Mouse (Mus musculus) liver, embryonic 14.5 days (tissue): ENCODE measurements around the gene Ears2. TPM values are rescaled to one million over a fixed set of nuclear protein-coding genes. Genes with fewer than 3 reads are reported as not detected.
A peak's percentile ranks its signal among the peaks of the same experiment; 100 is the strongest.

Experiments
- ATAC-seq: fragments of 200-750 bp; cut with Nextera tagmentation; 2 replicates; pipeline ENCODE4 v1.8.0; 2017; ENCODE audit warnings: moderate number of reproducible peaks, mild to moderate bottlenecking, moderate library complexity; ENCODE audit not compliant: insufficient read depth
- DNase-seq, 3 experiments: peaks; one replicate each; pipeline ENCODE4 v3.0.0-alpha.2; 2012 to 2013; ENCODE audit warnings: low read depth in 3 of 3, low spot score in 3 of 3
- H3K27ac ChIP-seq: fragments of 300-500 bp; sonication (generic); 2 replicates; pipeline ENCODE4 v1.5.1; 2014; ENCODE audit warnings: moderate library complexity, mild to moderate bottlenecking, control low read depth, inconsistent platforms
- H3K27me3 ChIP-seq: fragments of 300-500 bp; sonication (generic); 2 replicates; pipeline ENCODE4 v1.6.1; 2014; ENCODE audit warnings: mild to moderate bottlenecking, low read length, moderate library complexity; ENCODE audit not compliant: control insufficient read depth, insufficient read depth
- H3K36me3 ChIP-seq: fragments of 300-500 bp; sonication (generic); replicated peaks from 2 replicates; pipeline ENCODE4 v1.6.1; 2014; ENCODE audit warnings: low read depth; ENCODE audit not compliant: control insufficient read depth, insufficient read depth
- H3K4me1 ChIP-seq, 2 experiments: fragments of 200-500 bp in 1 of 2; fragments of 300-500 bp in 1 of 2; sonication (generic) in 1 of 2; replicated peaks; 2 replicates each; pipeline ENCODE4 v1.6.1; 2012 to 2014; ENCODE audit warnings: antibody characterized with exemption in 1 of 2, inconsistent platforms in 1 of 2, low read length in 1 of 2; ENCODE audit not compliant: control insufficient read depth in 2 of 2, insufficient read depth in 2 of 2
- H3K4me2 ChIP-seq: fragments of 300-500 bp; sonication (generic); 2 replicates; pipeline ENCODE4 v1.6.1; 2014; ENCODE audit warnings: low read depth, mild to moderate bottlenecking, control low read depth, moderate library complexity
- H3K4me3 ChIP-seq, 2 experiments: fragments of 200-500 bp in 1 of 2; fragments of 300-500 bp in 1 of 2; sonication (generic) in 1 of 2; 2 replicates each; pipeline ENCODE4 v1.5.1; 2012 to 2014; ENCODE audit warnings: low read depth in 2 of 2, low read length in 2 of 2, mild to moderate bottlenecking in 2 of 2, control low read depth in 1 of 2, inconsistent platforms in 1 of 2, moderate library complexity in 1 of 2; ENCODE audit not compliant: insufficient read depth in 1 of 2
- H3K9ac ChIP-seq: fragments of 300-500 bp; sonication (generic); replicated peaks from 2 replicates; pipeline ENCODE4 v1.6.1; 2014; ENCODE audit warnings: mild to moderate bottlenecking, control low read depth, moderate library complexity
- H3K9me3 ChIP-seq: fragments of 300-500 bp; sonication (generic); 2 replicates; pipeline ENCODE4 v1.6.1; 2016; ENCODE audit warnings: low read length, mixed read lengths; ENCODE audit not compliant: control insufficient read depth
- CTCF ChIP-seq: IDR thresholded peaks from 2 replicates; pipeline ENCODE4 v1.5.1; 2016; ENCODE audit warnings: antibody characterized with exemption, low read depth, control low read depth
- EP300 ChIP-seq: IDR thresholded peaks from 2 replicates; pipeline ENCODE4 v1.6.1; 2016; ENCODE audit warnings: antibody characterized with exemption, low read depth
- WGBS: fragments of 180-500 bp; shearing (Covaris S2); extraction: QIAGEN DNeasy Blood & Tissue Kit; methylation state at CpG from one replicate; pipeline ENCODE4 v1.1.7; 2014; ENCODE audit not compliant: insufficient replicate concordance; 5-methylcytosine and 5-hydroxymethylcytosine counted together
- polyA plus RNA-seq, 2 experiments: library from polyadenylated mRNA; depleted of rRNA in 1 of 2; stranded (reverse) in 1 of 2; unstranded in 1 of 2; fragments of >200 nt; fragmentation: Nextera tagmentation in 1 of 2; extraction: Ambion mirVana in 1 of 2; gene quantifications; 2 replicates each; pipeline versions ENCODE4 v1.2.1 to v1.2.3; 2012 to 2014

Ears2 gene
- polyA plus RNA-seq, 2 experiments, result 3.7 to 6.9 TPM

- TF ChIP-seq EP300, result peak; percentile 33; the same call in 1 of the 2 replicates
- no peak for TF ChIP-seq CTCF
- peaks cover 46% of the 10 kb centered on the region for H3K36me3 ChIP-seq
- no peak overlapping the region for H3K4me2 ChIP-seq
- peaks cover 0 to 5% of the 10 kb centered on the region in 2 experiments; a peak in 3 of 4 replicates for H3K4me1 ChIP-seq
- ATAC-seq (peak; percentile 62; the same call in 1 of the 2 replicates), DNase-seq (no peak)
- no peaks in the 10 kb centered on the region for H3K27me3 ChIP-seq
- H3K9me3 ChIP-seq, result no peaks in the 10 kb centered on the region
- H3K4me3 ChIP-seq, result no peak overlapping the region
- H3K27ac ChIP-seq, result no peak overlapping the region
- 39% methylated on average over 3 of the region's 3 CpGs for WGBS
- no peak overlapping the region for H3K9ac ChIP-seq
These were observed 7.3 kb upstream of the Ears2 start for GRCm38 (mm10) chr7:122074374-122074773.

DNA sequence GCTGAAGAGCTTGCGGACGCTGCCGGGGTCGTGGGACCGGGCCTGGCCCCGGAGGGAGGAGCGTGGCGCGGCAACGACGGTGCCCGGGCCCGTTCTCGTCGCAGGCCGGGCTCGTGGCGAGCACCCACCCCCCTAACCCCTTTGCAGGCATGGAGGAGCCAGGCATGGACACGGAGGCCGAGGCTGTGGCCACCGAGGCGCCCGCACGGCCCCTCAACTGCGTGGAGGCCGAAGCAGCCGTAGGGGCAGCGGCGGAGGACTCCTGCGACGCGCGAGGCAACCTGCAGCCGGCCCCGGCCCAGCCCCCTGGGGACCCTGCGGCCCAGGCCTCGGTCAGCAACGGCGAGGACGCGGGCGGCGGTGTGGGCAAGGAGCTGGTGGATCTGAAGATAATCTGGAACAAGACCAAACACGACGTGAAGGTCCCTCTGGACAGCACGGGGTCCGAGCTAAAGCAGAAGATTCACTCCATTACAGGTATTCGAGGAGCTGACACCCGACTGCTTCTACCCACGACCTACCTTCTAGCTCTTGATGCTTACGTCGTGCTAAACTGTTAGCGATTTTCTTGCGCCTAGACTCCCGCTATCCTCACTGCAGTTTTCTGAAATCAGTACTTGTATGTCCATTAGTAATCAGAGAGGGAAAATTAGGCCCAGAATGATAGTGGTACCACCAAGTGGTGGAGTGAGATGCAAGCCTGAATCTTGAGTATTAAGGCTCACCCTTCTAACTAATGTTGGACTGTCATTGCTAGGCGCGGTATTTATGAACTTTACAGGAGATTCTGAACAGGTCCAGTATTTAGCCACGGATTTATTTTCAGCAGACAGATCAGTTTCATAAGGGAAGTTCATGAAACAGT lies 686 bp upstream of the Ears2 start:
- peak overlapping the region; percentile 90 for H3K4me2 ChIP-seq
- TF ChIP-seq CTCF (no peak; the same call in 1 of the 2 replicates), EP300 (no peak)
- under 1% methylated on average over 58 of the region's 58 CpGs for WGBS
- H3K9me3 ChIP-seq, result no peaks in the 10 kb centered on the region
- no peaks in the 10 kb centered on the region for H3K27me3 ChIP-seq
- H3K36me3 ChIP-seq, result peaks cover 18% of the 10 kb centered on the region
- H3K9ac ChIP-seq, result peak overlapping the region; percentile 84
- peaks cover 11 to 17% of the 10 kb centered on the region in 2 experiments for H3K4me1 ChIP-seq
- DNase-seq (no peak), ATAC-seq (no peak)
- H3K4me3 ChIP-seq, result peak overlapping the region; percentile 88 to 89
- H3K27ac ChIP-seq, result no peak overlapping the region; the same call in 1 of the 2 replicates

DNA sequence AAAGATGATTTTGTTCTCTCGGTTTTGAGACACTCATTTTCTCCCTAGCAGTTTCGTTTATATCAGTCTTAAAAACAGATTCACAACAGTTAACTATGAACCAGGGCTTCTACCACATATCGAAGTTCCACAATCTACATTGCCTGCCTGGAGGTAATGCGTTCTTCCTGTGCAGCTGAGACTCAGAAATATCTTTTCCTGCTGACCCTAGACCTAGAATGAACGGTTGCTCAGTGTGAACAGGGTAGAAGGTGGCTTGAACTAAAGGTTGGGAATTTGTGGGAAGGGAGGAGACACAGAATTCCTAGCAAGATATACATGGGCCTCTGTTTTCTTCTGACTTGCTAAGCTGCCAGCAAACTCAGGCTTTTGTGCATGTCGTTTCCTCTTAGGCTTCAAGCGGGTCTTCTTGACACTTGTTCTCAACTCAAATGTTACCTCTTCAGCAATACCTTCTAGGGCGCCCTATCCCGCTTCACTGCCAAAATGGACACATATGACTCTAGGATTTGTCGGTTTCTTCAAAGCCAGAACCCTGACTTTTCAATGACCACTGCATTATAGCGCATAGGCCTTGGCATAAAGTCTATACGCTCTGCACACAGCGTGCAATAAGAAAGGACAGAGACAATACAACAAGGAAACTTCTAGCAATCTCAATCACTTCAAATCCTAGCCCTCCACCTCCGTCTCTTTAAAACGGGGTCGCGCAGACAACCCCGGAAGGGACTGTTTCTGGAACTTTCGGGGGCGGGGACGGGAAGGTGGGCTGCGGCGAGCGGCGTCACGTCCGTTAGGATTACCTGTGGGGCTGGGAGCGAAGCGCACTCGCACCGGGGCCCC lies 740 bp downstream of the Ears2 start:
- Histone ChIP-seq H3K36me3 (peaks cover 7% of the 10 kb centered on the region), H3K27me3 (no peaks in the 10 kb centered on the region), H3K4me1 (peaks cover 11 to 17% of the 10 kb centered on the region in 2 experiments), H3K4me3 (peak overlapping the region; percentile 88 to 89), H3K9me3 (no peaks in the 10 kb centered on the region), H3K27ac (peak overlapping the region; percentile 32), H3K4me2 (peak overlapping the region; percentile 90), H3K9ac (peak overlapping the region; percentile 84)
- no peak for ATAC-seq
- WGBS, result 6% methylated on average over 31 of the region's 31 CpGs
- no peak for TF ChIP-seq CTCF
- no peak for TF ChIP-seq EP300
- no peak for DNase-seq

- no peak for TF ChIP-seq CTCF
- TF ChIP-seq EP300, result no peak
- H3K27me3 ChIP-seq, result no peaks in the 10 kb centered on the region
- peak overlapping the region in 1 of 2 experiments; percentile 88; a peak in 2 of 4 replicates for H3K4me3 ChIP-seq
- peak overlapping the region; percentile 90 for H3K4me2 ChIP-seq
- WGBS, result 53% methylated on average over 1 of the region's 1 CpGs
- no peak for ATAC-seq
- no peaks in the 10 kb centered on the region for H3K9me3 ChIP-seq
- H3K9ac ChIP-seq, result peak overlapping the region; percentile 84
- H3K4me1 ChIP-seq, result peaks cover 11 to 17% of the 10 kb centered on the region in 2 experiments
- no peak overlapping the region for H3K27ac ChIP-seq
- DNase-seq, result no peak
- peaks cover 7% of the 10 kb centered on the region for H3K36me3 ChIP-seq
These were observed 1.4 kb downstream of the Ears2 start for GRCm38 (mm10) chr7:122065656-122066055.

DNA sequence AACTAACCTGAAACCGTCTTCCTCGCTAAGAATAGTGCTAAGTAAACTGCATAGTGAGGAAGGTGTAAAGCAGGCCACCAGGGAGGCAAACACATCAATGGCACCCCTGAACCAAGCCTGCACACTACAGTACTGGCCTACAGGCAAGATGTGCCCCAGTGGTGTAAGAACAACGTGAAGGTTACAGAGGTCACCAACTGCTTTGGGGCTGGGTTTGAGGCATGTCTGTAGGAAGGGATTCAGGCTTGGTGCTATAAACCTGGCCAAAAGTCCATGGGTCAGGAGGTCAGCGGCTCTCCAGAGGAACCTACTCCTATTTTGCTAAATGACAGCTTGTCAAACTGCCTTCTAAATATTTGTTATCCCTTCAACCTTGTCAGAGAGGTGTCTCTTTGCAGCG lies 10.4 kb downstream of the Ears2 start:
- no peak for TF ChIP-seq CTCF
- TF ChIP-seq EP300, result no peak
- H3K27me3 ChIP-seq, result no peaks in the 10 kb centered on the region
- no peak overlapping the region for H3K4me2 ChIP-seq
- H3K4me3 ChIP-seq, result no peak overlapping the region
- H3K4me1 ChIP-seq, result 0 out of 4 replicates have a peak, but pooled peaks cover 0 to 1% of the 10 kb centered on the region in 2 experiments
- ATAC-seq, result no peak
- H3K9me3 ChIP-seq, result no peaks in the 10 kb centered on the region
- DNase-seq, result no peak
- 66% methylated on average over 5 of the region's 5 CpGs for WGBS
- no peak overlapping the region for H3K27ac ChIP-seq
- no peak overlapping the region for H3K9ac ChIP-seq
- H3K36me3 ChIP-seq, result peaks cover 2% of the 10 kb centered on the region
